Mouse (Mus musculus) limb, embryonic 15.5 days (tissue): ENCODE data around the gene Otub2. TPM values are rescaled to one million over a fixed set of nuclear protein-coding genes. Genes with fewer than 3 reads are reported as not detected.
A peak's percentile ranks its signal among the peaks of the same experiment; 100 is the strongest.

ENCODE experiments used
- ATAC-seq: fragments of 200-750 bp; cut with Nextera tagmentation; 2 replicates; pipeline ENCODE4 v1.8.0; 2017; ENCODE audit warnings: low read depth, moderate TSS enrichment; ENCODE audit not compliant: insufficient number of reproducible peaks, low FRiP score, low TSS enrichment
- H3K27ac ChIP-seq: fragments of 300-500 bp; sonication (generic); 2 replicates; pipeline ENCODE4 v1.5.1; 2015; ENCODE audit warnings: moderate library complexity, mild to moderate bottlenecking, inconsistent platforms
- H3K27me3 ChIP-seq: fragments of 300-500 bp; sonication (generic); 2 replicates; pipeline ENCODE4 v1.6.1; 2015; ENCODE audit warnings: inconsistent platforms
- H3K36me3 ChIP-seq: fragments of 300-500 bp; sonication (generic); 2 replicates; pipeline ENCODE4 v1.6.1; 2015; ENCODE audit warnings: inconsistent platforms
- H3K4me1 ChIP-seq: fragments of 300-500 bp; sonication (generic); 2 replicates; pipeline ENCODE4 v1.6.1; 2015; ENCODE audit warnings: inconsistent platforms
- H3K4me2 ChIP-seq: fragments of 300-500 bp; sonication (generic); 2 replicates; pipeline ENCODE4 v1.6.1; 2015; ENCODE audit warnings: mild to moderate bottlenecking, inconsistent platforms
- H3K4me3 ChIP-seq: fragments of 300-500 bp; sonication (generic); 2 replicates; pipeline ENCODE4 v1.5.1; 2015; ENCODE audit warnings: mild to moderate bottlenecking, inconsistent platforms
- H3K9ac ChIP-seq: fragments of 300-500 bp; sonication (generic); 2 replicates; pipeline ENCODE4 v1.6.1; 2015; ENCODE audit warnings: inconsistent platforms
- H3K9me3 ChIP-seq: fragments of 300-500 bp; sonication (generic); 2 replicates; pipeline ENCODE4 v1.6.1; 2016; ENCODE audit warnings: inconsistent platforms
- whole genome bisulfite sequencing: fragments of 180-500 bp; shearing (Covaris S2); methylation state at CpG from one replicate; pipeline ENCODE4 v1.1.7; 2015; 5-methylcytosine and 5-hydroxymethylcytosine counted together
- polyA plus RNA-seq: library from polyadenylated mRNA; unstranded; fragments of >200 nt; fragmentation: Nextera tagmentation; extraction: Ambion mirVana; gene quantifications from 2 replicates; pipeline ENCODE4 v1.2.1, GENCODE M21; 2015

Otub2 gene
- polyA plus RNA-seq, 1 experiment from 2014 or later: 9.8 TPM

- ATAC-seq: no peak
- H3K4me2 ChIP-seq: no peak overlapping the region
- WGBS: 60% methylated on average over 5 of the region's 5 CpGs
- H3K9ac ChIP-seq: no peak overlapping the region
- H3K36me3 ChIP-seq: no peaks in the 10 kb centered on the region
- no peaks in the 10 kb centered on the region for H3K4me1 ChIP-seq
- H3K27me3 ChIP-seq: no peaks in the 10 kb centered on the region
- no peaks in the 10 kb centered on the region for H3K9me3 ChIP-seq
- H3K4me3 ChIP-seq: no peak overlapping the region
- no peak overlapping the region for H3K27ac ChIP-seq
Measured at GRCm38 (mm10) chr12:103376124-103376523, 12.4 kb upstream of the Otub2 start.

GRCm38 (mm10) chr12:103376774-103377173, 11.7 kb upstream of the Otub2 start:
- WGBS: 52% methylated on average over 4 of the region's 4 CpGs
- Histone ChIP-seq H3K9ac (no peak overlapping the region), H3K4me3 (no peak overlapping the region), H3K4me1 (no peaks in the 10 kb centered on the region), H3K27me3 (no peaks in the 10 kb centered on the region), H3K36me3 (no peaks in the 10 kb centered on the region), H3K9me3 (no peaks in the 10 kb centered on the region), H3K4me2 (no peak overlapping the region), H3K27ac (no peak overlapping the region)
- ATAC-seq: 0 out of 2 replicates have a peak, but pooled peaks have one; percentile 15

DNA sequence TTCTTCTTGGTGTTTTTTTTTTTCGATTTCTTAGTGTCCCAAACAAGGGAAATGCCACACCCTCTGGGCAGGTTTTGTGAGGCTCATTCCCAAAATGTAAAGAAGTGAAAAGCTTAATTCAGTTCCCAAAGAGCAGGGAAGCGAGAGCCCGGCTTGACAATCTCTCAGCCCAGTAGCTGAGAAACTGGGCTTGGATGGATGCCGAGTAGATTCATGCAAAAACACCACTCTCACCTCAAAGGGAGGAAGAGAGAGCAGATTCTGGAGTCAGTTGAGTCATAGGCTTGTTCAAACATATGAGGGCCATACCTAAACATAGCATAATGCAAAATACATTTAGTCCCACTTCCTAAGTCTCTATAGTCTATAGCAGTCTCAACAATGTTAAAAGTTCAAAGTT, 8.3 kb upstream of the Otub2 start:
- H3K4me2 ChIP-seq: no peak overlapping the region
- no peak overlapping the region for H3K27ac ChIP-seq
- 76% methylated on average over 4 of the region's 4 CpGs for WGBS
- H3K4me3 ChIP-seq: no peak overlapping the region
- H3K27me3 ChIP-seq: no peaks in the 10 kb centered on the region
- no peaks in the 10 kb centered on the region for H3K4me1 ChIP-seq
- no peaks in the 10 kb centered on the region for H3K9me3 ChIP-seq
- no peak for ATAC-seq
- no peaks in the 10 kb centered on the region for H3K36me3 ChIP-seq
- H3K9ac ChIP-seq: no peak overlapping the region

GRCm38 (mm10) chr12:103389348-103389727, 856 bp downstream of the Otub2 start:
- 81% methylated on average over 2 of the region's 2 CpGs for WGBS
- Histone ChIP-seq H3K9me3 (no peaks in the 10 kb centered on the region), H3K36me3 (no peaks in the 10 kb centered on the region), H3K27me3 (no peaks in the 10 kb centered on the region), H3K4me1 (peaks cover 14% of the 10 kb centered on the region), H3K4me3 (peak overlapping the region; percentile 85), H3K9ac (peak overlapping the region; percentile 89), H3K27ac (no peak overlapping the region), H3K4me2 (peak overlapping the region; percentile 77)
- ATAC-seq: no peak

DNA sequence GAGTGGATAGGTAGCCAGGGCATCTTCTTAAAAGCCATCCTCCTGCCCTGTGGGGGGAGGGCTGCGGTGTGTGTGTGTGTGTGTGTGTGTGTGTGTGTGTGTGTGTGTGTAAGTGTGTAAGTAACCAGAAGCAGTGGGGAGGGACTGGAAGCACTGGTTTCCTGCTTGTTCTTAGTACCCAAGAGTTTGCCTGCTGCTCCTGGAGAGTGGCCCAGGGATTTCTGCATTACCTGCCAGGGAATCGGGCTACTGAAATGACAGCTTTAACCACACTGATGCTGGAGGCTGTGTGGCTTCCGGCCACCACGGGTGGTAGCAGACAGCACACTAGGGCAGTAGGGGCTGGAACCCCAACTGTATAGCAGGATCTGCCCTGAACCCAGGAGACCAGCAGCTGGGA, 1.5 kb downstream of the Otub2 start:
- Histone ChIP-seq H3K36me3 (no peaks in the 10 kb centered on the region), H3K27me3 (no peaks in the 10 kb centered on the region), H3K4me3 (no peak overlapping the region), H3K4me1 (peaks cover 14% of the 10 kb centered on the region), H3K9me3 (no peaks in the 10 kb centered on the region), H3K9ac (no peak overlapping the region), H3K4me2 (no peak overlapping the region), H3K27ac (no peak overlapping the region)
- WGBS: 62% methylated on average over 4 of the region's 4 CpGs
- ATAC-seq: no peak

DNA sequence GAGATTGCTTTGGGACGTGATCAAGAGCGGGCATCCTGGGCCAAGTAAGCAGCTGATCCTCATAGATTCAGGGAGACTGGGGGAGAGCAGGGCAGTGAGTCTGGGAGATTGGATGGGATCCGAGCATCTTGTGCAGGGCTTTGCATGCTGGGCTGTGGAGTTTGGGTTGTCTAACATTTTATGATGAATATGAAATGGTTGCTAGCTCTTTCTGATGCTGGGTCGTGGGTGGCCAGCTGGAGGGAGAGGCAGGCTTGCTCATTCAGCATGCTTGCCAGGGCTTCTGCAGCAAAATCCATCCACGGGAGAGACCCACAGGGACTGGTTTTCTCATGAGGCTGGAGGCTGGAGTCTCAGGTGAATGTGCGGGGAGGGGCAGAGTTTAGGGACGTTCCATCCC, 2.6 kb downstream of the Otub2 start:
- no peak for ATAC-seq
- Histone ChIP-seq H3K27me3 (no peaks in the 10 kb centered on the region), H3K9ac (no peak overlapping the region), H3K9me3 (no peaks in the 10 kb centered on the region), H3K4me3 (no peak overlapping the region), H3K4me2 (no peak overlapping the region), H3K4me1 (peaks cover 14% of the 10 kb centered on the region), H3K36me3 (no peaks in the 10 kb centered on the region), H3K27ac (no peak overlapping the region)
- WGBS: 75% methylated on average over 7 of the region's 7 CpGs

- H3K9ac ChIP-seq: no peak overlapping the region
- ATAC-seq: no peak
- 59% methylated on average over 6 of the region's 6 CpGs for WGBS
- H3K4me2 ChIP-seq: no peak overlapping the region
- H3K4me1 ChIP-seq: peaks cover 14% of the 10 kb centered on the region
- no peaks in the 10 kb centered on the region for H3K36me3 ChIP-seq
- no peaks in the 10 kb centered on the region for H3K27me3 ChIP-seq
- no peaks in the 10 kb centered on the region for H3K9me3 ChIP-seq
- no peak overlapping the region for H3K4me3 ChIP-seq
- H3K27ac ChIP-seq: no peak overlapping the region
Measured at GRCm38 (mm10) chr12:103393528-103393927, 5.0 kb downstream of the Otub2 start.

GRCm38 (mm10) chr12:103395486-103396275, 7.2 kb downstream of the Otub2 start:
- Histone ChIP-seq H3K9ac (no peak overlapping the region), H3K27me3 (no peaks in the 10 kb centered on the region), H3K4me3 (no peak overlapping the region), H3K36me3 (peaks cover 4% of the 10 kb centered on the region; the same call in 1 of the 2 replicates), H3K4me2 (no peak overlapping the region), H3K4me1 (no peaks in the 10 kb centered on the region), H3K27ac (no peak overlapping the region), H3K9me3 (no peaks in the 10 kb centered on the region)
- no peak for ATAC-seq
- 68% methylated on average over 12 of the region's 12 CpGs for WGBS

DNA sequence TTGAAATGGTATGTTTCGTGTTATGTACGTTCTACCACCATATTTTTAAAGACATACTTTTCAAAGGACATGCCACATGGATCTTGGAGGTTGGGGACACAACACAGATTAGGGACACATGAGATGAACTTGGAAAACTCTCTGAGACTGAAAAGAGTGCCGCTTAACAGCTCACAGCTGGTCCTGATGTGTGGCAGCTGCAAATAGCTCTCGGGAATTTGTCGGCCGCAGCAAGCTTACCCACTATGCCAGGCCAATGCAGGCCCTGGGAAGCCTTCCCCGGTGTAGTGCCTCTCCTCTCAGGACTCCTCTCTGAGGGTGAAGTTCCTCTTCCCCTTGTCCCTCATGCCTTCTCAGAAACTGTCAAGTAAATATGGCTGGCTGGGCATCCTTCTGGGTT, 8.3 kb downstream of the Otub2 start:
- Histone ChIP-seq H3K9ac (no peak overlapping the region), H3K36me3 (peaks cover 11% of the 10 kb centered on the region; the same call in 1 of the 2 replicates), H3K27me3 (no peaks in the 10 kb centered on the region), H3K4me2 (no peak overlapping the region), H3K4me3 (no peak overlapping the region), H3K9me3 (no peaks in the 10 kb centered on the region), H3K27ac (no peak overlapping the region), H3K4me1 (no peaks in the 10 kb centered on the region)
- 55% methylated on average over 7 of the region's 7 CpGs for WGBS
- ATAC-seq: no peak

DNA sequence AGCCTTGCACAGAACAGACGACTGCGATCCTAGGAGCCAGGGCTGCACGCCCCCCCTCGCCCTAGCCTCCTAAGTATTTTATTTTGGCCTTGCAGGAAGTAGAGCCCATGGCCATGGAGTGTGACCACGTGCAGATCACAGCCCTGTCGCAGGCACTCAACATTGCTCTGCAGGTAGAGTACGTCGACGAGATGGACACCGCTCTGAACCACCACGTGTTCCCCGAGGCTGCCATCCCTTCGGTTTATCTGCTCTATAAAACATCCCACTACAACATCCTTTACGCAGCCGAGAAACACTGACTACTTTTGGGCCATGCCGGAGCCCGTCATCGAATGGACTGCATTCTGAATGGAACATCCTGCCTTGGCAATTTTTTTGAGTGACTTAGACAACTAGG, 15.6 kb downstream of the Otub2 start:
- 87% methylated on average over 18 of the region's 18 CpGs for WGBS
- no peak overlapping the region for H3K4me3 ChIP-seq
- H3K27me3 ChIP-seq: no peaks in the 10 kb centered on the region
- no peak overlapping the region for H3K4me2 ChIP-seq
- H3K9ac ChIP-seq: no peak overlapping the region
- peaks cover 74% of the 10 kb centered on the region for H3K36me3 ChIP-seq
- no peaks in the 10 kb centered on the region for H3K9me3 ChIP-seq
- H3K4me1 ChIP-seq: no peaks in the 10 kb centered on the region
- H3K27ac ChIP-seq: no peak overlapping the region
- no peak for ATAC-seq

- no peak within 1 kb of the TSS for H3K4me2 ChIP-seq
- no peaks in the 10 kb centered on the region for H3K27me3 ChIP-seq
- no peak within 1 kb of the TSS for H3K4me3 ChIP-seq
- ATAC-seq: no peak
- H3K4me1 ChIP-seq: no peaks in the 10 kb centered on the region
- WGBS: 92% methylated on average over 4 of the region's 4 CpGs
- H3K9ac ChIP-seq: no peak within 1 kb of the TSS
- H3K27ac ChIP-seq: no peak within 1 kb of the TSS
- no peaks in the 10 kb centered on the region for H3K9me3 ChIP-seq
- H3K36me3 ChIP-seq: peaks cover 93% of the 10 kb centered on the region
Measured at GRCm38 (mm10) chr12:103407720-103408119, 19.2 kb downstream of the Otub2 start, which contains the start of gene 9330161L09Rik. Gene 9330161L09Rik (minus strand): TSS chr12:103407820.

DNA sequence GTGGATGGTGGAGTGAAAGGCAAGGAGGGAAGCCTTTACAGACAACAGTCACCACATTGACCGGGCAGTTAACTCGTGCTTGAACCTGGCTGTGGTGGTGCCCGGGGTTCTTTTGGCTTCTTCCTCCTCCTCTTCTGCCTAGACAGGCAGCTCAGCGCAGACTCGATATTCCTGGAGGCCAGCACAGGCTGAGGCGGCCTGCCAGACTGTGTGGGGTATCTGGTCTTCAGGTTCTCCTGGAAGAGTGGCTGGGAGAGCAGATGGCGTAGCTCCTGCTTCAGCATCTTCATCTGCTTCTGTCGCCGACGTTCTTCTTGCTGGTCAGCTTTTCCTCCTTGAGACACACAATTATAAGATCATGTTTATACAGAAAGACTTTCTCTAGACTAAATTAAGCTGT, 19.7 kb downstream of the Otub2 start:
- WGBS: 96% methylated on average over 10 of the region's 10 CpGs
- Histone ChIP-seq H3K4me2 (no peak overlapping the region), H3K27me3 (no peaks in the 10 kb centered on the region), H3K4me3 (no peak overlapping the region), H3K36me3 (peaks cover 94% of the 10 kb centered on the region), H3K9me3 (no peaks in the 10 kb centered on the region), H3K27ac (no peak overlapping the region), H3K4me1 (no peaks in the 10 kb centered on the region), H3K9ac (no peak overlapping the region)
- ATAC-seq: no peak
